Mouse (Mus musculus): Measurements from ENCODE around the gene Vmn2r36. TPM values are rescaled to one million over a fixed set of nuclear protein-coding genes. Genes with fewer than 3 reads are reported as not detected.
"Not testable (repeated sequence)": the region's sequence is repeated elsewhere in the genome, so short reads cannot be mapped to it uniquely, and the experiment has no call there.

Vmn2r36 gene
- not detected for total RNA-seq (2021)
- long read RNA-seq, experiment 1 = 0 reads
- long read RNA-seq, experiment 2 = 0 reads

- DNase-seq (ENCODE audit: low spot score in 2 of 2); H3K27ac ChIP-seq; H3K4me3 ChIP-seq: not testable (repeated sequence)
Observed at GRCm38 (mm10) chr7:7902395-7902794, at the start of gene Vmn2r36. Gene Vmn2r36, minus strand, starts transcription at chr7:7902495.

Other genes with a start within 250 kb of the Vmn2r36 start
- gene Vmn2r34, start 213.0 kb downstream of the Vmn2r36 start, total RNA-seq (2021) = not detected
- not detected for gene Vmn2r35, start 82.6 kb downstream of the Vmn2r36 start, total RNA-seq (2021)